Mouse (Mus musculus): ENCODE results near the gene Zdhhc22.
A peak's percentile ranks its signal among the peaks of the same experiment; 100 is the strongest.

Zdhhc22 gene

DNA sequence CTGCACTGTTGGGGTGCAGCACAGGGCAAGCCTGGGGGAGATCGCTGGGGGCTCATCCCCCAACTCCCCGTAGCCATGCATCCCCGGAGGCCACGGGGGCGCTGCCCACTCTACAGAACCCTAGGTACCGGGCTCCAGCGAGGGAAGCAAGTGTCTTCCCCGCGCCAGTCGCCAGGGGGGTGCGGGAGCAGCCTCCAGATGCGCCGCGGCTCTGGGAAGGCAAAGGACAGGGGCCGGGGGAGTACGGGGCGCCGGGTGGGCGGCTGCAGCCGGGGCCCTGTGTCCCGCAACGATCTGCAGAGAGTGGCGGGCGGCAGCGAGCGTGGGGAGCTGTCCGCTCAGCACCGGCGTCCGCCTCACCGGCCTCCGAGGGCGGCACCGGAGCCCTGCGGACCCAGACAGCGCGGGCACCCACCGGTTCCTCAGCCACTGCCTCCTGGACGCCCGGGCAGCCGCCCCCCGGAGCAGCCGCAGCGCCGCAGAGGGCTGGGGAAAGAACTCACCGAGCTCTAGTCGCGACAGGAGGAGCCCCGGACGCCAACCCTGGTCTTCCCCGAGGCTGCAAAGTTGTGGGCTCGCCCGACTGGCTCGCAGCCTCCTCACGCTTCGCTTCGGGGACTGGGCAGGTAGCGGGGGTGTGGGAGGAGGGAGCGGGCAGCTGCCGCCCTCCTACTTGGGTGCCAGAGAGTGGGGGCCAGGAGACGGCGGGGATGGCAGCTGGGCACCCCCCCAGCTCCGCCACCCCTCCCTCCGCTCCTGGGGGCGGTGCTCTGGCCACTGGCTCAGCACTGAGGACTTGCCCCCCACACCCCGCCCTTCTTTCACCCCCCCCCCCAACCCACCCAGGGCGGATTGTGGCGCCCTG lies at the start of gene Zdhhc22:
Gene Zdhhc22 (minus strand): TSS at position 541 of the 865 bp plus-strand sequence.
- no peak for DNase-seq (ENCODE audit: low read depth, low spot score)

DNA sequence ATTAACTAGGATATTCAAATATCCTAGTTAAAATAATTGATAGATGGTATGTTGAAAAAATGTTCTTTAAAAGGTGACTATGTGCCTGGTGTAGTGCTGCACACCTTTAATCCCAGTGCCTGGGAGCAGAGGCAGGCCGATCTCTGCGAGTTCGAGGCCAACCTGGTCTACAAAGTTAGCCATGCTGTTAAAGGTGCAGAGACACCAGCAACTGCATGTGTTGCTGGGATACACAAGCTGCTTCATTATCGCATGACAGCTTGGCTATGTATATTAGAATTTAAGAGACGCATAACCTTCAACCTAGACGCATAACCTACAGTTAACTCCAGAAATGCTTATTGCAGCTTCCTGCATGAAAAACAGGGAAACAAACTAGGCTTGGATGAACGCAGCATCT lies 46.4 kb upstream of the Zdhhc22 start:
- no peak for DNase-seq (ENCODE audit: low read depth, low spot score)

DNA sequence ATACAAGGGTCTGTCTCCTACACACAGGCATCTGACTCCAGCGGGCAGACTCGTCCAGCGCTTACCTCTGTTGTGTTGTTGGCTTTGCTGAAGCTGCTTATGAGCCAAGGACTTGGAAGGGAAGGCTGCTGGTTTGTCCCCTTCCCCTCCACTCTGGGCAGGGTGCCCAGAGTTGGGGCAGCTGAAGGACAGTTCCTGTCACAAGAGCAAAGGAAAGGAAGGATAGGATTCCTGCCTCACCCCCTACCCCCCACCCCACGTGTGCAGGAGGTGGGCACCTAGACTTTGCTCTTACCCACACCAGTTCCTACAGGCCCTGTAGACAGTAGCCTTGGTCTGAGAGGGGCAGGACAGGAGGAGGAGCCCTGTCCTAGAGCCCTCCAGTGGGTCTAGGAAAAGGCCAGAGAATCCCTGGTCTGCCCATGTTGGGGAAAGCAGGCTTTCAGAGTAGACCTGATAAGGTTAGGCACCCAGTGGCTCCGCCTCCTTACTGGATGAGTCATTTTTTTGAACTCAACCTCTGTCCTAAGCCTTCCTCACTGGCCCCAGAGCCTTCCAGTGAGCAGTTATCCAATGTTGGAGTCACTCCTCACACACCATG lies 41.0 kb upstream of the Zdhhc22 start:
- no peak for DNase-seq (ENCODE audit: low read depth, low spot score)

DNA sequence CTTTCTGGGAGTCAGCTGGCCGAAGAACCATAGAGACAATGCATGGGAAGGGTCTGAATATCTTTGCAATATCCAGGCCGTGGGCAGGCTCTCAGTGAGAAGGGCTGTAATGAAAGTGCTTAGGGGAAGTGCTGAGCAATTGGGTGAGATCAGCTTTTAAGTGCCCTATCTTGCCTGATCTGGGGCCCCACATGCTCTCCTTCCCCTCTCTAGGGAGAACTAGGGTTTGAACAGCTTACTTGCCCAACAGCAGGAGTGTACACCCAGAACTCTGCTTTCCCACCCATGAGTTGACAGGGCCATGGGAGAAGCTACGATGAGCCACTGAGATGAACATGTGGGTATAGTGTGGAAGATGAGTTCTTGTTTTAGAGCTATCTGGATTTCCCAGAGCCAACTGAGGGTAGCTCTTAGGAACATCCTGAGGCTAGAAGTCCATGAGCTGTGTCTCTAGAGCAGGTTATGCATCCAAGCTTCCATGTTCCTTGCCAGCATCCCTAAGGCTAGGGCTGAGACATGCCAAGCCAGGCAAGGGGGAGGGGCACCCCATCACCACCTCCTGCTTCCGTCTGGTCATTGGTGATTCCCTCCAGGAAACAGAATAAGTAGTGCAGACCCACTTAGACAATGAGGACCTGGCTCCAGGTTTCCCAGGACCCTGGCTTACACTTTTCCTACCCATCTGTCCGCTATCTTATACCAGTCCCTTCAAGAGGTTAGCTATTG lies 39.2 kb upstream of the Zdhhc22 start:
- DNase-seq (ENCODE audit: low read depth, low spot score) = no peak

DNA sequence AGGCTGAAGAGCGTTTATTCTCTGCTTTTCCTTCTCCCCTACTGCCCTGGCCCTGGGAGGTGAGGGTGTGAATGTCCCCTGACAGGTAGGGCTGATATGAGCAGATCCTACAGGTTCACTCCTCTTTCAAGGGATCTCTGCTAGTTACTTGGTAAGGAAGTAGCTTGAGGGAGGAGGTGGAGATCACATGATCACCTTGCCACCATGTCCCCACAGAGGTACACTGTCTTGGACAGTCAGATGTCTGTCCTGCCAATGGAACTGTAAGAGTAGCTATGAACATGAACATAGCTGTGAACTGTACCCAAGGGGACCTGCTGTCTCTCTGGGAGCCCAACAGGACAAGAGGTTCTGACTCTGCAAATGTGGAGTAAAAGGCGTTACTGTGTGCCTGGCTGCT lies 37.8 kb upstream of the Zdhhc22 start:
- DNase-seq (ENCODE audit: low read depth, low spot score) = no peak

DNA sequence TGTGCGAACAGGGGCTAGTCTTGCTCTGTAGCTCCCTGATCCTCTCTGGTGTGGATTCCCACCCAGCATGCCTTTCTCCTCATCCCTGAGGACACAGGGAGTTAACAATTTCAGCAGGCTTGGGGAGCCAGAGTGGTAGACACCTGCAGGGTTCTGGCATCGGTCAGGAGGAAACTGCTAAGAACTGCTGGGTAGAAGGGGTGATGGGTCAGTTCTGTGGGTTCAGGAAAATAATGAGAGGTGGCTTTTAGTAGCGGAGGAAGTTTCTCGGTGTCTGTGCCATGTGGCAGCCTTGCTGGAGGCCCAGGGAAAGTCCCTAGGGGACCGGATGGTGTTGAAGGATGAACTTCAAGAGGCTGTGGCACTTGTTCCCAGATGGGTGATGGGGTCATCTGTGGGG lies 37.2 kb upstream of the Zdhhc22 start:
- no peak for DNase-seq (ENCODE audit: low read depth, low spot score)

DNA sequence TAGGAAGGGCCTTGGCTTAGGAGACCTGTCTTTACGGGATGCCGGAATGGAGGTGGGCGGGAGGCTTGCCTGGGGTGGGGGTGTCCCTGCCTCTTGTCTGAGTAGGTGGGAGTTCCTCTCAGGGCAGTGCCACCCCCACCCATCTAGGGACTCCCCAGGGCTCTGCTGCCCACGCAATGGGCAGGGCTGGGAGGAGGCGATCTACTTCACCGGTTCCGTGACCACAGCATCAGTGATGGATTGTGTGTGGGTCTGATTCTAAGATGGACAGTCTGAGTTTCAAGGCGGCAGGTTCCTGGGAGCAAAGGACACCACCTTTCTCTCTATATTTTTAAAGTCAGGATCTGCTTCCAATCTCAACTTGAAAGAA lies 36.6 kb upstream of the Zdhhc22 start:
- no peak for DNase-seq (ENCODE audit: low read depth, low spot score)

DNA sequence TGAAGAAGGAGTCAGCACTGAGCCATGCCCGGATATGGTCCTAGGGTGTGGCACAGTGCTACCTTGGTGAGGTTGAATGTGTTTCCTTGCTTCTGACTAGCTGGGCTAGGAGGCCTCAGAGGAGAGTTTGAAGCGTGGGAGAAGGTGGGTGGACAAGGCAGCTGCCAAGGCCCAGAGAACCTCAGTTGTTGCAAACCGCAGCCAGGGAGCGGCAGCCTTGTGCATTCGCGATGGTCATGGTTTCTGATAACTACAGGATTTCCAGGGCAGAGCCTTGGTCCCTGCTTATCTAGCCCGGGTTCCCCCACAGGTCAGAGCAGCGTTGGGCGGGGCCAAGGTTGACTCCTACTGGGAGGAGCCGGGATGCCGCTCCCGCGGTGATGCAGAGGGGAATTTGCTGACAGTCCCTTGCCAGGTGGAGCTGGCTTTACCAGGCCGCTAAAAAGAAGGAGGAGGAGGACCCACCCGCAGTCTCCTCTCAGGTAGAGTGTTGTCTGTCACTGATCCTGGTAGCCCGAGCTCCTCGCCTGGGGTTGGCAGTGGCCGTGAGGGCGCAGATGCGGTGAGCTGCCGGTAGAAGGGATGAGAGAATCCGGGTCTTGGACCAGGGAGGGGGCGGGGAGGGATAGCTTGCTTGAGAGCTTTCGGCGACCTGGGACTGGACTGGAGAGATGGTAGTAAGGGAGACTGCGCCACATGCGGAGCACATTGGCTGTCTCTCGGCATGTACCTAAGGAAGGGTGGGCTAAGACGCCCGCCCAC lies 36.1 kb upstream of the Zdhhc22 start:
- no peak for DNase-seq (ENCODE audit: low read depth, low spot score)

DNA sequence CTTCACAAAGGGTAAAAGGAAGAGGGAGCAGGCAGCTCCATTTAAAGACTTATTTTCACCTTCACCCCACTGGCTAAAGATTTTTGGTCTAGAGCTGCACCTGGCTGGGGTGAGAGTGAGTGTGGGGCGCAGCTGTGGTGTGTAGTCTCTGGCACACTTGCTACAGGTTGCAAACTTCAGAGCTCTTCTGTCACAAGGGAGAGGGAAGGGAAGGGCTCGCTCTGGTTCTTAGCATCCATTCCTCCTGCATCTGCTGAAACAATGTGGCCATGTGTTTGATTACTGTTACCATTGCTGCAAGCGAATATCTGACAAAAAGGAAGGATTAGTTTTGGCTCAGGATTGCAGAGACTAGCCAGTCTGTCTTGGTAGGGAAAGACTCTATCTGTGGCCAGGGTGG lies 33.2 kb upstream of the Zdhhc22 start:
- no peak for DNase-seq (ENCODE audit: low read depth, low spot score)

DNA sequence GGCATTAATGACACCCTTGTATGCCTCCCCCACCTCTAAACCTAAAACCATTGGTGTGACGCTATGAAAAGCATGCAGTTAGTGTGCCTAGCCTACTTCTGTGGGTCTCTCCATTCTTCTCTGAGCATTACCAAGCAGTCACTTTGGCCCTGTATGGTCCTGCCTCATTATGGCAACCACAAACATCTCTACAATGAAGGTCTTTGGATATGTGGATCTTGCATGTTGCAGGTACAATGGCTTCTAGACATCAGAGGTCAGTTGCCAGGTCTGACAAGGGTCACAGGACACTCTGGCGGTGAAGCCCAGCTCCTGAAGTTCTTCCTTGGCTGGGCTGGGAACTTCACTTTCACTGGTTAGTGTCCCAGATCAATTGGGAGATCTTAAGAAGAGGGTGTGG lies 31.8 kb upstream of the Zdhhc22 start:
- no peak for DNase-seq (ENCODE audit: low read depth, low spot score)

DNA sequence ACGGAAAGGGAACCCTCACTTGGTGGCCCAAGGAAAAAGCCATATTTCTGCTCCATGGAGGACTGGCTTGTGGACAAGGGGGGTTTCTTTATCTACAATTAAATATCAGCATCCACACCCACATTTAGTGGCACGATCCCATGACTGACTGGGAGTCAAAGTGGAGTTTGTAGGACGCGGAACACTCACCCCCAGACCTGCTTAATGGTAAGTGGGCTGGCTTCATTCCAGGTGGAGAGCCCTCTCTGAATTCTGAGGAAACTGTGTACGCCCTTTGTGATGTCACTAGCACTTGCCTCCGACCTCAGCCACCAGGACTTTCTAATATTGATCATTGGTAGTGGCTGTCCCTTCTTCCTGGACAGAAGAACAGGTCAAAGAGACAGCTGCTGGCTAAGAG lies 30.8 kb upstream of the Zdhhc22 start, which contains the start of gene Tmem63c:
Gene Tmem63c (plus strand): TSS at position 301 of the 400 bp plus-strand sequence.
- no peak for DNase-seq (ENCODE audit: low read depth, low spot score)

DNA sequence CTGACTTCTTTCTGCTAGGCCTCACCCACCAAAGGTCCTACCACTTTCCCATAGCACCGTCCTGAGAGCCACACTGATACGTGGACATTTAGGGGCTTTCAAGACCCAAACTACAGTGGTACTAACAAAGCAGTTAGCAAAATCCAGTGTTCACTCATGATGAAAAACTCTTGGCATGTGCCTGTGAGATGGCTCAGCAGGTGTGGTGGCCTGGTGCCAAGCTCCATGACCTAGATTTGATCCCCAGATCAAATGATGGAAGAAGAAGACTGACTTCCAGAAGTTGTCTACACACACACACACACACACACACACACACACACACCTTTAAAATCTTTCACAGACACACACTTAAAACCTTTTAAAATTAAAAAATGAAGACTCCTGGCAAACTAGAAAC lies 28.5 kb upstream of the Zdhhc22 start:
- DNase-seq (ENCODE audit: low read depth, low spot score) = no peak

DNA sequence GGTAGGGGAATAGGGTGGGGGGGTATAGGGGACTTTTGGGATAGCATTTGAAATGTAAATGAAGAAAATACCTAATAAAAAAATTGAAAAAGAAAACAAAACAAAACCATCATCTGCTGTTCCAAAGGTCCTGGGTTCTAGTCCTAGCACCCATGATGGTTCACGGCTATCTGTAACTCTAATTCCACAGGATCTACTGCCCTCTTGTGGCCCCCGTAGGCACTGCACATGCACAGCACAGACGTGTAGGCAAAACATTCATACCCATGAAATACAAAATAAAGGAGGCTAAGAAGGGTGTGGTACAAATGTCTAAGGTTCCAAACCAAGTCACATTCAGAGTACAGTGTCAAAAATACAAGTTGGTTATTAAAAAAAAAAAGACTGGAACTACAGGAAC lies 26.8 kb upstream of the Zdhhc22 start:
- DNase-seq (ENCODE audit: low read depth, low spot score) = peak; percentile 31

DNA sequence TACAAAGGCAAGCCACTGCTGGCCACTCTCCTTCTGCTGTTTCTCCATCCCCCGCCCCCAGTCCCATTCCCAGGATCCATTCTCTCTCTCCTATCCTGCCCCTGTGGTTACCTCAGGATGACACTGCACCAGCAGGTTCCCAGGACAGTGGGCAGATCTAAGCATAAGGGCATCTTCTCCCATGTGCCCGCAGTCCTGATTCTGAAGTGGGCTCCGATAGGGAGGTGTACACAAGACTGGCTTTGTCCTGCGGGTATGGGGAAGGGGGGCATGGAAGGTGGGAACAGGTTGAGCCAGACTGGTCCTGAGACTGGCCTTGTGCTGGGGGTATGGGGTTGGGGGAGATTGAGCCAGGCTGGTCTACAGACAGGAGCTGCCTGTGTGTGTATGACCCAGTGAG lies 14.4 kb upstream of the Zdhhc22 start:
- no peak for DNase-seq (ENCODE audit: low read depth, low spot score)

DNA sequence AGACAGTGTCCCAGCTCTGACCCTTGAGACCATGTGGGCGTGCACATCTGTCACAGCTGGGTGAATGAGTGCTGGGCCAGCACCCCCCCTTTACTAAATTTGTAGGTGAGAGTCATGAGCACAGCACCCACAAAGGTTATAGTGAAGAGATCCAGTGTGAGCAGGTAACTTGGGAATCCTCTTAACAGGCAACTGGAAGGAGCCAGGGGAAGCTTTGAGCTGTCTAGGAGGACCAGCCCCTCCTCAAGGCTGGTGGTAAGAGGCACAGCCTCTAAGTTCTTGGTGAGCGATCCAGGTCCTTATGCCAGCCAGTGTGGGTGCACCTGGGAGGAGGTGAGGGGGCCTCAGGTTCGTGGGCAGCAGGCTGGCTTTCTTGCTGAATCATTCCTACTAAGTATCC lies 13.4 kb upstream of the Zdhhc22 start:
- DNase-seq (ENCODE audit: low read depth, low spot score) = no peak

DNA sequence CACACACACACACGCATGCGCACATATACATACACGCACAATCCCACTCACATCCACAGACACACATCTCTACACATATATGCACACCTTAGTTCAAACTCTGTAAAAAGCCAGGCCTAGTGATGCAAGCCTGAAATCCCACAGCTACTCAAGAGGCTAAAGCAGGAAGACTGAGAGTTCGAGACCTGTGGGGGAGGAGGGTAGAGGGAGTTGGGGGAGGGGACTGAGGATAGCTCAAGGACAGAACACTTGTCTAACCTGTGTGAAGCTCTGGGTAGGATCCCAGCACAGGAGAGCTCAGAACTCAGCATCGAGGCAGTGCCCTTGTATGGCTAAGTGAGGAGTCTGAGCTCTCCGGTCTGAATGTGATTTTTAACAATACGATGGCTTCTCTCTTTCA lies 12.6 kb upstream of the Zdhhc22 start:
- no peak for DNase-seq (ENCODE audit: low read depth, low spot score)

DNA sequence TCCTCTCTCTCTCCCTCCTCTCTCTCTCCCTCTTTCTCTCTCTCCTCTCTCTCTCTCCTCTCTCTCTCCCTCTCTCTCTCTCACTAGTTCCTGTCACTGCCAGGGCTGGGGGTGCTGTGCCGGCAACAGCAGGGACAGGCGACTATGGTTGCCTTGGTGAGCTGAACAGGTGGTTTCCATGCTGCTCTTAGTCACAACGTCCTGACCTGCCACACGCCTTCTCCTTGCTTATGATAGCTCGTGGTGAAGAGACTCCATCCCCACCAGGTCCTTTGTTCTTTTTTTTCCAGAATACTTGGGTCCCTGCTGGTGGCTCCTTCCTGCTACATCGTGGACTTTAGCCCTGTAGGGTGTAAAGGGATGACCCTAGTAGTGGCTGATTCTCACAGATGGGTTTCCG lies 12.0 kb upstream of the Zdhhc22 start:
- DNase-seq (ENCODE audit: low read depth, low spot score) = no peak

DNA sequence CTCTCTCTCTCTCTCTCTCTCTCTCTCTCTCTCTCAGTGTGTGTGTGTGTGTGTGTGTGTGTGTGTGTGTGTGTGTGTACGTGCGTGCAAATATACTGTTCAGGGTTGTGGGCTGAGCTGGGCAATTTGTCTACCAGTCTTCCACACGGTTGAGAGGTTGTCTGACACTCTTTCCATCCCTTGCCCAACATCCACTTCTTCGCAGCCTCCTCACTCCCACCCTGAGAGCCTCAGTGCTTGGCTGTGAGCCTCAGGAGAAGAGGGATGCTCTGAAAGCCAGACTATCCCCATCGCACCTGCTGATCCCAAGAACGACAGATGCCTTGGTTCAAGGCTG lies 10.6 kb upstream of the Zdhhc22 start:
- no peak for DNase-seq (ENCODE audit: low read depth, low spot score)

DNA sequence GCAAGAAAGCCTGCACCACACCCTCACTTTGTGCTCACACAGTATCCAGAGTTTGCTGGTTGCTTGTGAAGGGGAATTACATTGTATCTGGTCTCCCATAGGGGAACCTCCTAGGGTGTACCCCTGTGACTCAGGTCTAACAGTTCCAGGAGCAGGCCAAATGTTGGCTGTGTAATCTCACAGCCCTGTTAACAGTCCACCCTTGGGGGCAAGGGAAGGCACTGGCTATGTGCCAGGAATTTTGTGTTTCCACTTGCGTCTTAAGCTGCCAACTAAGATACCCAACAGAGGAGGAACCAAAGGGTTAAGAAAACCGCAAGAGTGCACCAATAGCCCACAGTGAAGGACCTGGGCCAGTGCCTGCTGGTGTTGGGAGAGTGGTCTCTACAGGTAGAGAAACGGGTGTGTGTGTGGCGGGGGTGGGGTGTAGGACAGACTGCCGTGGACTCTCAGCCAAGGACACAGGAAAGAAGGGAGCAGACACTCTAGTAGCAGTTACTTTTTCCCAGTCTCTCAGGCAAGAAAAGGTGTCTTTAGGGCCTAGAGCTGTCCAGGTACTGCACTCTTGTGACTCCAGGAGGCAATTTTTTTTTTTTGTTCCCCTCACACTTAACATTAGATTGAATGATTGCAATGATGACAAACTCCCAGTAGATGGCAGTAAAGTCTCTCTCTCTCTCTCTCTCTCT lies 10.1 kb upstream of the Zdhhc22 start:
- DNase-seq (ENCODE audit: low read depth, low spot score) = peak; percentile 69

DNA sequence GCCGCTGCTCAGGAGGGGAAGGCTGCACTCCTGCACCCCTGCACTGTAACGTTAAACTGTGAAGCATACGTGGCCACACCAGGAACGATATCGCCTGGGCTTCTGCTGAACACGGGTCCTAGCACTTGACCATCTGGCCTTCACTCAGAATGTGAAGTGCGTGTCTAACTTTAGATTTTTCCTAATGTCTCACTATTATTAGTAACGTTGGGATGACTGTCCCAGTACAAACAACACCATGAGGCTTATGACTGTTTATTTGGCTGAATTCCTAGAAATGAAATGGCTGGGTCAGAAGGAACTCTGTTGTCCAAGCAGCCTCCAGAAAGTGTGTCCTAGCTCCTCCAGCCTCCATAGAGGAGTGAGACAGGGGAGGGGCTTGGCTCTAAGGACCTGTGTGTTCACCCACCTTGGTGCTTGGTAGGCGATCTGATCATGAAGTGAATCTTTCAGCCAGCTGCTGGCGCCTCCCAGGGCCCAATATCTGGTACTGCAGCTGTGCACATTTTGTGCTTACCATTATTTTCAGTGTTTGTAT lies 9.1 kb upstream of the Zdhhc22 start:
- peak; percentile 63 for DNase-seq (ENCODE audit: low read depth, low spot score)

DNA sequence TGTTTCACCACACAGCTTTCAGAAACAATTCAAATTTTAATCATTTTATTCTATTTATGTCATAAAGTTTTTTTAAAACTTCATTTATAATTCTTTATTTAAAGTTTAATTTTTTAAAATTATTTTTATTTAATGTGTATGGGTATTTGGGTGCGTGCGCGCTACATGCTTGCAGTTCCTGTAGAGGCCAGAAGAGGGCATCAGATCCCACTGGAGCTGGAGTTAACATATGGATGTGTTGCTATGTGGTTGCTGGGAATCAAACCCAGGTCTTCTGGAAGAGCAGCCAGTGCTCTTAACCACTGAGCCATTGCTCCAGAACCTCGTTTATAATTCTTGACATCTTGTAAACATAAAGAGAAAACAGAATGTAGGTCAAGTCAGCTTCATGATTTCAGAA lies 8.5 kb upstream of the Zdhhc22 start:
- no peak for DNase-seq (ENCODE audit: low read depth, low spot score)
